ENCODE assay signal across 8 mouse cellular contexts in genomic region chr2:93188761-93189458, GRCm38 (mm10). TPM values are rescaled to one million over a fixed set of nuclear protein-coding genes. Genes with fewer than 3 reads are reported as not detected.
A peak's percentile ranks its signal among the peaks of the same experiment; 100 is the strongest.
DNase-seq lines count a peak whose midpoint lies in the region; ATAC-seq lines count a peak whose summit lies in the region.

No protein-coding gene starts in this region.

- H3K4me3 ChIP-seq in embryonic facial prominence, embryonic 14.5 days (ENCODE audit: low read depth, low read length), result peak overlapping the region; percentile 68
- peak overlapping the region; percentile 74 for H3K4me3 ChIP-seq in hindbrain, embryonic 11.5 days (ENCODE audit: low read depth, low read length)
- H3K4me3 ChIP-seq in liver, embryonic 11.5 days (ENCODE audit: low read depth, low read length), result peak overlapping the region; percentile 64
- H3K4me3 ChIP-seq in neural tube, embryonic 11.5 days (ENCODE audit: low read depth, low read length), result peak overlapping the region; percentile 91

- peak overlapping the region; percentile 72 for H3K9ac ChIP-seq in embryonic facial prominence, embryonic 14.5 days (ENCODE audit: low read depth, low read length)
- peak overlapping the region; percentile 94 for H3K9ac ChIP-seq in hindbrain, embryonic 11.5 days (ENCODE audit: low read depth, low read length)
- H3K9ac ChIP-seq in liver, embryonic 11.5 days (ENCODE audit: low read depth, low read length), result no peak overlapping the region
- H3K9ac ChIP-seq in neural tube, embryonic 11.5 days (ENCODE audit: low read length), result peak overlapping the region; percentile 95

- 0 out of 2 replicates have a peak, but pooled peaks cover 4% of the 10 kb centered on the region for H3K4me1 ChIP-seq in embryonic facial prominence, embryonic 14.5 days (ENCODE audit: control insufficient read depth, insufficient read depth, low read length)
- H3K4me1 ChIP-seq in hindbrain, embryonic 11.5 days (replicated peaks; ENCODE audit: control insufficient read depth, insufficient read depth, low read length), result peaks cover 31% of the 10 kb centered on the region
- H3K4me1 ChIP-seq in liver, embryonic 11.5 days (replicated peaks; ENCODE audit: control insufficient read depth, insufficient read depth, low read length), result peaks cover 13% of the 10 kb centered on the region
- H3K4me1 ChIP-seq in neural tube, embryonic 11.5 days (ENCODE audit: control insufficient read depth, insufficient read depth, low read length), result peaks cover 42% of the 10 kb centered on the region

- WGBS in embryonic facial prominence, embryonic 14.5 days, result 7% methylated on average over 19 of the region's 19 CpGs
- whole genome bisulfite sequencing in hindbrain, embryonic 11.5 days, result 6% methylated on average over 19 of the region's 19 CpGs
- 7% methylated on average over 19 of the region's 19 CpGs for WGBS in liver, embryonic 11.5 days
- 7% methylated on average over 19 of the region's 19 CpGs for WGBS in neural tube, embryonic 11.5 days

- peak overlapping the region; percentile 96 for H3K4me2 ChIP-seq in embryonic facial prominence, embryonic 14.5 days (ENCODE audit: low read depth, low read length)
- H3K4me2 ChIP-seq in hindbrain, embryonic 11.5 days (replicated peaks; ENCODE audit: low read depth, low read length), result peak overlapping the region; percentile 55
- peak overlapping the region; percentile 92 for H3K4me2 ChIP-seq in liver, embryonic 11.5 days
- peak overlapping the region; percentile 77 for H3K4me2 ChIP-seq in neural tube, embryonic 11.5 days (ENCODE audit: low read depth)

- H3K36me3 ChIP-seq in embryonic facial prominence, embryonic 14.5 days (ENCODE audit: control insufficient read depth, insufficient read depth, low read length), result no peaks in the 10 kb centered on the region
- no peaks in the 10 kb centered on the region for H3K36me3 ChIP-seq in hindbrain, embryonic 11.5 days (ENCODE audit: control insufficient read depth, insufficient read depth, low read length)
- H3K36me3 ChIP-seq in liver, embryonic 11.5 days (ENCODE audit: control insufficient read depth, insufficient read depth, low read length), result no peaks in the 10 kb centered on the region
- H3K36me3 ChIP-seq in neural tube, embryonic 11.5 days (ENCODE audit: control insufficient read depth, insufficient read depth, low read length), result no peaks in the 10 kb centered on the region

- DNase-seq in urinary bladder, postnatal 14 days (ENCODE audit: low spot score), result peak; percentile 44
- DNase-seq in urinary bladder, postnatal 10 days (ENCODE audit: low spot score), result no peak
- peak; percentile 81 for DNase-seq in embryonic facial prominence, embryonic 14.5 days (ENCODE audit: low spot score)
- DNase-seq in hindbrain, embryonic 11.5 days (ENCODE audit: low spot score), result peak; percentile 75
- no peak for DNase-seq in liver, embryonic 11.5 days (ENCODE audit: low spot score)
- DNase-seq in neural tube, embryonic 11.5 days (ENCODE audit: low spot score), result peak; percentile 75

- ATAC-seq in embryonic facial prominence, embryonic 14.5 days (ENCODE audit: low read depth), result no peak
- ATAC-seq in hindbrain, embryonic 11.5 days (ENCODE audit: low FRiP score), result no peak
- no peak for ATAC-seq in liver, embryonic 11.5 days (replicated peaks; ENCODE audit: low FRiP score)
- ATAC-seq in neural tube, embryonic 11.5 days (ENCODE audit: insufficient read depth, low FRiP score, low TSS enrichment), result no peak
- ATAC-seq in erythroid progenitor cell, adult 5-6 weeks (replicated peaks; ENCODE audit: low FRiP score, poor library complexity, severe bottlenecking), result no peak
- no peak for ATAC-seq in activated CD4-positive, CD25-positive, alpha-beta regulatory T cell, adult 4 months

- no peaks in the 10 kb centered on the region for H3K9me3 ChIP-seq in embryonic facial prominence, embryonic 14.5 days (ENCODE audit: control insufficient read depth, low read length)
- no peaks in the 10 kb centered on the region for H3K9me3 ChIP-seq in hindbrain, embryonic 11.5 days (ENCODE audit: control insufficient read depth, low read length)
- H3K9me3 ChIP-seq in liver, embryonic 11.5 days (ENCODE audit: control insufficient read depth, low read length), result no peaks in the 10 kb centered on the region
- H3K9me3 ChIP-seq in neural tube, embryonic 11.5 days (ENCODE audit: control insufficient read depth, low read length), result no peaks in the 10 kb centered on the region

- peak overlapping the region; percentile 56; the same call in 1 of the 2 replicates for H3K27ac ChIP-seq in embryonic facial prominence, embryonic 14.5 days (replicated peaks; ENCODE audit: low read depth, low read length)
- peak overlapping the region; percentile 87 for H3K27ac ChIP-seq in hindbrain, embryonic 11.5 days (ENCODE audit: low read depth, low read length)
- H3K27ac ChIP-seq in liver, embryonic 11.5 days (ENCODE audit: low read depth, low read length), result no peak overlapping the region
- peak overlapping the region; percentile 87 for H3K27ac ChIP-seq in neural tube, embryonic 11.5 days (ENCODE audit: low read depth, low read length)

- 0 out of 2 replicates have a peak, but pooled peaks cover 7% of the 10 kb centered on the region for H3K27me3 ChIP-seq in embryonic facial prominence, embryonic 14.5 days (replicated peaks; ENCODE audit: control insufficient read depth, insufficient read depth, low read length)
- H3K27me3 ChIP-seq in hindbrain, embryonic 11.5 days (ENCODE audit: control insufficient read depth, insufficient read depth, low read length), result no peaks in the 10 kb centered on the region
- peaks cover 57% of the 10 kb centered on the region for H3K27me3 ChIP-seq in liver, embryonic 11.5 days (replicated peaks; ENCODE audit: control insufficient read depth, insufficient read depth, low read length)
- no peaks in the 10 kb centered on the region for H3K27me3 ChIP-seq in neural tube, embryonic 11.5 days (ENCODE audit: control insufficient read depth, insufficient read depth, low read length)

RNA-seq across cellular contexts. Expression of gene Trp53i11, which starts 1.6 kb away (rescaled TPM):
- polyA plus RNA-seq in embryonic facial prominence, embryonic 14.5 days (2014; fragmentation: Nextera tagmentation; extraction: Ambion mirVana), result 33.6 and 37.5 TPM in 2 replicates
- polyA plus RNA-seq in hindbrain, embryonic 11.5 days (2014; fragmentation: Nextera tagmentation; extraction: Ambion mirVana), result 204 and 221 TPM in 2 replicates
- 10.5 and 14.0 TPM in 2 replicates for polyA plus RNA-seq in liver, embryonic 11.5 days (2014; fragmentation: Nextera tagmentation; extraction: Ambion mirVana)
- 228 and 261 TPM in 2 replicates for polyA plus RNA-seq in neural tube, embryonic 11.5 days (2014; fragmentation: Nextera tagmentation; extraction: Ambion mirVana)
- 5.0 and 5.4 TPM in 2 replicates for total RNA-seq in erythroid progenitor cell, adult 5-6 weeks (2015; ENCODE audit: low replicate concordance)
- 3.4 and 7.2 TPM in 2 replicates for total RNA-seq in erythroid progenitor cell, adult 5-6 weeks (2017; ENCODE audit: low replicate concordance)
- polyA plus RNA-seq in activated CD4-positive, CD25-positive, alpha-beta regulatory T cell, adult 4 months (2017; shearing (Covaris generic)), result 10 to 100 TPM; 70.9 to 73.5 TPM

Comparison
In these comparisons a context has a peak if more than half of its experiments do, and no peak if none do; other contexts are left out.
1. DNase-seq: peak in urinary bladder, postnatal 14 days (single experiment), embryonic facial prominence, embryonic 14.5 days (single experiment), hindbrain, embryonic 11.5 days (single experiment) and neural tube, embryonic 11.5 days (single experiment); none in urinary bladder, postnatal 10 days (single experiment) and liver, embryonic 11.5 days (single experiment).
2. Peak in every context shown above with its lines, with median percentiles within 50 percentile points of each other: H3K4me2 ChIP-seq and H3K4me3 ChIP-seq.